Mouse (Mus musculus) adrenal gland, adult 18-20 months (tissue): ENCODE data around the gene Ms4a4b. TPM values are rescaled to one million over a fixed set of nuclear protein-coding genes. Genes with fewer than 3 reads are reported as not detected.
"Not testable (repeated sequence)": the region's sequence is repeated elsewhere in the genome, so short reads cannot be mapped to it uniquely, and the experiment has no call there.

Source experiments
- DNase-seq, 2 experiments: peaks; one replicate each; pipeline ENCODE4 v3.0.0; 2021 to 2022; ENCODE audit warnings: low spot score in 2 of 2
- long read RNA-seq, 2 experiments: library from polyadenylated mRNA; stranded (forward); transcript quantifications; one replicate each; pipeline ENCODE4 v2.0.0; 2021
- total RNA-seq, 2 experiments: library from RNA; stranded (reverse); gene quantifications; 1 replicate in 1 of 2; 2 replicates in 1 of 2; pipeline ENCODE4 v1.2.3; 2021

The Ms4a4b gene
- 1 to 10 TPM in 1 of 2 experiments, under 1 TPM in 1; 0.70 to 2.0 TPM for total RNA-seq
- long read RNA-seq, experiment 1, result 0 reads
- long read RNA-seq, experiment 2, full-length matches to known transcripts, result 1 of 2 reads
- long read RNA-seq, experiment 2, partial matches to known transcripts, result 0 of 2 reads
- long read RNA-seq, experiment 2, other reads (novel, unspliced or antisense), result 1 of 2 reads

DNA sequence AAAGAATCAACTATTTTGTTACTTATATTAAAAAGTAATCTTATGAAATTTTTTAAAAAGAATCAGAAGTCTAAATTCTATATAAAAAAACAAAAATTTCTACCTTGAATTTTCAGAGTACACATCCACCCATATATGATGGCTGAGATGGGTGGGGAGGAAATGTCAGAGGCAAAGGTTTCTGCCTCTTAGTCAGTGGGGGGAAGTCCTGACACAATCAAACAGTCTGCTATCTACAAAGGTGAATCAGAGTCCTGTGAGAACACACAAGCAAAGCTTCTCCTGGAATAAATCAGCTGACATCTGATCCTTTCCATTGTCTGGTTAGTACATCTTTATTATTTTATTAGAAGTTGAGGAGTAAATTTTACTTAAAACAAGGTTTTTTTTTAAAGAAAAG is at the start of gene Ms4a4b:
TSS of gene Ms4a4b (plus strand) at position 216 of the 400 bp plus-strand sequence.
- DNase-seq, result no peak

DNA sequence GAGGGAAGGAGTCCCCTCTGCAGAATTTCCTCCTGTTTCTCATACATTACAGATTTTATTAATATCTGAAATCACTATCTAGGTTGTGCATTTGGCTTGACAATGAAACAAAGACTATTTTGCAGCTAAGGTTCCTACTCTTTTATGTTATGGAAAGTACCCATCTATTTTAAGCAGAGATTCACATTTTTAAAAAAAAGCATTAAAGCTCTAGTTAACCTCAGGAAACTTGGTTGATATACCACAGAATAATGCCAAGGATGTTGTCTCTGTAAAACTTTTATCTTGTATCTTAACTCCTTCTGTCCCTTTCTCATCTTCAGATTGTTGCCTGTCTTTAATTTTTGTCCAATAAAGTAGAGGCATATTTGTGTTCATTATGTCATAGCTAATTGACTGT is 47.6 kb upstream of the Ms4a4b start:
- DNase-seq, result no peak

DNA sequence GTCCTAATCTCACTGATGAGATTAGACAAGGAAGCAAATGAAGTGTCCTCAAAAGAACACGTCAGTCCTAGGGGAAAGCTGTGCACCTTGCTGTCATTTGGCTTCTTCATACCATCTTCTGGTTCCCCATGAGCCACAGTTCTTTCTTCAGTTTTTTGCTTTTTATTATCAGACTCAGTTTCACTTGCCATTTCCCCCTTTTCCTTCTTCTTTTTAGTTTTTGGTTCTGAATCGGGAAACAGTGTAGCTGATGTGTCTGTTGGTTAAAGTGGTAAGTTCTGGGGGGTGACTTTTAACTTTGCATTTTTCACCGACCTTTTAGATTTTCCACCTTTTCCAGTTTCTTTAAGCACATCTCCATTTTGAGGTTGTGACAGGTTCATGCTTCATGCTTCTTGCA is 38.8 kb upstream of the Ms4a4b start, which contains the start of gene Ms4a4c:
TSS of gene Ms4a4c (plus strand) at position 244 of the 400 bp plus-strand sequence.
- DNase-seq, result no peak

DNA sequence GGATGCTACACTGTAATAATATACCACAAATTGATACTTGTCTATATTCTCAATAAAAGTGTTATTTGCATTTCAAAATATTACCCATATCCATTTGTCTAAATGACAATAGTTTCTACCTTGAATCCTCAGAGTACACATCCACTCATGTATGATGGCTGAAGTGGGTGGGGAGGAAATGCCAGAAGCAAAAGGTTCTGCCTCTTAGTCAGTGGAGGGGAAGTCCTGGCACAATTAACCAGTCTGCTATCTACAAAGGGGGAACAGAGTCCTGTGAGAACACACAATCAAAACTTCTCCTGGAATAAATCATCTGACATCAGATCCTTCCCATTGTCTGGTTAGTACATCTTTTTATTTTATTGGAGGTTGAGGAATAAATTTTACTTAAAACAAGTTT is 35.9 kb upstream of the Ms4a4b start:
- DNase-seq, result no peak

DNA sequence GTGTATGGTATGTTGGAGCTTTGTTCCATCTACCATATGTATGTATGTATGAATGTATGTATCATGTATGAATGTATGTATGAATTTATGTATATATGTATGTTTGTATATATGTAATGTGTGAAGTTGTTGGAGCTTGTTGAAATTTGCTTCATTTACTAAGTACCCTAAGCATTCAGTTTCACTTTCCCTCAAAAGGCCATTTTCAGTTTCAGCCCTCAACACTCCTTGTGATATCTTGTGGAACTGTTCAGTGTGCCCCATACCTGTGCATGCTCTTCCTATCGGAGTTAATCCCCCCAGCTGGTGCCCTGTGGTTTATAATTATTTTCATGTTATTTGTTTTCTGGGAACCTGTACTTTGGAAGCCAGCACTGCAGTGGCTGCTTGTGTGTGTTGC is 34.8 kb upstream of the Ms4a4b start:
- no peak for DNase-seq

DNA sequence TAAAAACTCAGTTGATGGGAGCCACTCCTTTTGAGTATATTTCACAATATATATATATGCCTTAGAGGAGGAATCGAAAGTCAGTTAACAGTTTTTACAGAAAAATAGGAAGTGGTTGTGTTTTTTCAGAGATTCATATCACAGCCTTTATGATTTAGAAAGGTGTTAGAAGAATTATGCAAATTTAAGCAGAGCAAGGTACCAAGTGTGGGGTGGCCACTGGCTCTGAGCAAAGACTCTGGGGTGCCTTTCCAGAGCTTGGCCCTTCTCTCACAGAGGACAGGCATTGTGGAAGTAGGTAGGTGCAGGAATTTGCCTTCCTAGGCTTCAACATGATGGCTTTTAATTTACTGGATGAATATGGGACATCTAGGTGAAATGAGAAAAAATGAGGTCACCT is 31.7 kb upstream of the Ms4a4b start:
- DNase-seq, result no peak

DNA sequence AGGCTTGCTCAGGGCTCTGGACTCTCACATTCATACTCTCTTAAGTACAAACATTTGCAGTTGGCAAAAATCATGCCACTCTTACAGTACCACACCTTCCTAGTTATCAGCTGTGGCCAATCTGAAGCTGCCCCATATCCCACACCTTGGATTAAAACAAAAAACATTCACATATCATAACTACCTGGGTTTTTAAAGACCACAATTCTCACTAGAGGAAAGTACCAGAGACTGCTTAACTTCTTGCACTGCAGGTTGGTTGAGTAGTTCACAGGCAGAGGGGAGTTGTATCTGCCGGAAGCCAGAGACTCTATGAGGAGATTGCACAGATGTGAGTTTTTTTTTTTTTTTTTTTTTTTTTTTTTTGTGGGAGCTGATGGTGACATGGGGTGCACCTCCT is 29.3 kb upstream of the Ms4a4b start:
- no peak for DNase-seq

DNA sequence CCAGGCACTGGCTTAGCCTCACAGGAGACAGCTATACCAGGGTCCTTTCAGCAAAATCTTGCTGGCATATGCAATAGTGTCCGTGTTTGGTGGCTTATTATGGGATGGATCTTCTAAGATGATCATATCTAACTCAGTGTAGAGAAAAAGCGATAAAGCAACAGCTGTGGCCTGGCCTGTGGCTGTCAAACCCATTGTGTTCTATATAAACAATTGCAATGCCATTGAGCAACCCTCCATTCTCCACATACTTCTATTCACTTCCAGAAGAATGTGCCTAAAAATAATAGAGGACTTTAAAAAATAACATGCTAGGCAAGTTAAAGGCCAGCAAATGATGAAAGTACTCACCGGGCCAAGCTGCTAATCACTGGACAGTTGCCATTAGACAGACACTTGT is 27.8 kb upstream of the Ms4a4b start:
- no peak for DNase-seq

DNA sequence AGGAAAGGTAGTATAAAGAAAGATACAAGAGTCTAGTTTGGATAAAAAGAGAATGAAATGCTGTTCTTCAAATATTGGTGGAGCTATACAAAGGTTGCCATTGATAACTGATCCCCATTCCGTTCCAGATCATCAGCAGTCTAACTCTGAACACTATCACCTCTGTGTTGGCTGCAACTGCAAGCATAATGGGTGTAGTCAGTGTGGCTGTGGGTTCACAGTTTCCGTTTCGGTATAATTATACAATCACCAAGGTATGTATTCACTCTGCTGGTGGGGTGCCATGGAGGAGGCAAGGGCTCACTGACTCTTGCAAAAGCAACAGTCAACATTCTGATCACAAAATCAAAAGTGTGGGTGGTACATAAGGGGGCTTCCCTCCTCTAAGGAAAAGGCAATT is 24.5 kb upstream of the Ms4a4b start:
- DNase-seq, result not testable (repeated sequence)

DNA sequence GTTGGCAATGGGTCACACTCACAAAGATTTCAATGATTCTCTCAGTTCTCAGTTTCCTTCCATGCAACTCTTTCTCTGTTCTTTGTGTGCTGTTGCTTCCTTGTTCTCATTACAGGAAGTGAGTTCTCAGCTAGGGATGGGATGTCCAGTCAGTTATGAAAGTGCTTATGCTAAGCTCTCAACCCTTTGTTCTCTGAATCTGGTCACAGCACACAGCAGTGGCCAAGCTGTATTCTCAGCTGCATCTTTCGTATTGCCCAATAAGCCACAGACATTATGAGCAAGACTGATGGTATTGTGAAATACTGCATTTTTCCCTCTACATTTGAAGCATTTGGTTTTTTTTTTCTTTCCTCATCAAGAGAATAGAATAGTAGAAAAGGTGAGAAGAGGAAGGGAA is 12.1 kb upstream of the Ms4a4b start:
- DNase-seq, result not testable (repeated sequence)

DNA sequence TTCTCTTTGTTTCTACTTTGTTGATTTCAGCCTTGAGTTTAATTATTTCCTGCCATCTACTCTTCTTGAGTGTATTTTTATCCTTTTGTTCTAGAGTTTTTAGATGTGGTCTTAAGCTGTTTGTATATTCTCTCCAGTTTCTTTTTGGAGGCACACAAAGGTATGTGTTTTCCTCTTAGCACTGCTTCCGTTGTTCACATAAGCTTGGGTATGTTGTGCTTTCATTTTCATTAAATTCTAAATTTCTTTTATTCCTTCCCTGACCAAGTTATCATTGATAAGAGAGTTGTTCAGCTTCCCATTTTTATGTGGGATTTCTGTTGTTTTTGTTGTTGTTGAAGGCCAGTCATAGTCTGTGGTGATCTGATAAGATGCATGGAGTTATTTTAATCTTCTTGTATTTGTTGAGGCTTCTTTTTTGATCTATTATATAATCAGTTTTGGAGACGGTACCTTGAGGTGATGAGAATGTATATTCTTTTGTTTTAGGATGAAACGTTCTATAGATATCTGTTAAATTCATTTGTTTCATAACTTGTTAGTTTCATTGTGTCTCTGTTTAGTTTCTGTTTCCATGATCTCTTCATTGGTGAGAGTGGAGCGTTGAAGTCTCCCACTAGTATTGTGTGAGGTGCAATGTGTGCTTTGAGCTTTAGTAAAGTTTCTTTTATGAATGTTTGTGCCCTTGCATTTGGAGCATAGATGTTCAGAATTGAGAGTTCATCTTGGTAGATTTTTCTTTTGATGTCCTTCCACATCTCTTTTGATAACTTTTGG is 8.1 kb upstream of the Ms4a4b start:
- DNase-seq, result no peak

DNA sequence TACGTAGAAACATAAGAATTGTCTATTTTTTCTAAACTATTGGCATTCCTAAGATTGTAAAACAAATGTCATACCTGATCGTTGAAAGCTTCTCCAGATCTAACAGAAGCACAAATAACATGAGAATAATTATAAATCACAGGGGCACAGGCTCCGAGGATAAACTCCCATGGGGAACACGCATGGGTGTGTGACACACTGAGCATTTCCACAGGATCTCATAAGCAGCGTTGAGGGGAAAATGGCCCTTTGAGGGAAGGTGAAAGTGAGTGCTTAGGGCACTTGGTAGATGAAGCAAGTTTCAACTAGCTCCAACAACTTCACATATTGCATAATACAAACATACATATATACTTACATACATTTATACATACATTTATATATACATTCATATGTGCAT is 611 bp downstream of the Ms4a4b start:
- no peak for DNase-seq

DNA sequence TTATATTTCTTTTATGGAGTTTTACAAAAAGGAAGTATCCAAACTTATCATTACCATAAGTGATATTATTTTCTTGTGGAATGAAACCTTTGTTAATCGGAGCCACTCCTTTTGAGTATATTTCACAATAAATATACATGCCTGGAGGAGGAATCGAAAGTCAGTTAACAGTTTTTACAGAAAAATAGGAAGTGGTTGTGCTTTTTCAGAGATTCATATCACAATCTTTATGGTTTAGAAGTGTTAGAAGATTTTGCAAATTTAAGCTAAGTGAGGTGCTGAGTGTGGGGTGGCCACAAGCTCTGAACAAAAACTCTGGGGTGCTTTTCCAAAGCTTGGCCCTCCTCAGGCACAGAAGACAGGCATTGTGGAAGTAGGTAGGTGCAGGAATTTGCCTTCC is 3.9 kb downstream of the Ms4a4b start:
- DNase-seq, result no peak

DNA sequence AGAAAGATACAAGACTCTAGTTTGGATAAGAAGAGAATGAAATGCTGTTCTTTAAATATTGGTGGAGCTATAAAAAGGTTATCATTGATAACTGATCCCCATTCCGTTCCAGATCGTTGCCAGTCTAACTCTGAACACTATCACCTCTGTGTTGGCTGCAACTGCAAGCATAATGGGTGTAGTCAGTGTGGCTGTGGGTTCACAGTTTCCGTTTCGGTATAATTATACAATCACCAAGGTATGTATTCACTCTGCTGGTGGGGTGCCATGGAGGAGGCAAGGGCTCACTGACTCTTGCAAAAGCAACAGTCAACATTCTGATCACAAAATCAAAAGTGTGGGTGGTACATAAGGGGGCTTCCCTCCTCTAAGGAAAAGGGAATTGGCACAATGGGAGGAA is 15.7 kb downstream of the Ms4a4b start:
- not testable (repeated sequence) for DNase-seq

DNA sequence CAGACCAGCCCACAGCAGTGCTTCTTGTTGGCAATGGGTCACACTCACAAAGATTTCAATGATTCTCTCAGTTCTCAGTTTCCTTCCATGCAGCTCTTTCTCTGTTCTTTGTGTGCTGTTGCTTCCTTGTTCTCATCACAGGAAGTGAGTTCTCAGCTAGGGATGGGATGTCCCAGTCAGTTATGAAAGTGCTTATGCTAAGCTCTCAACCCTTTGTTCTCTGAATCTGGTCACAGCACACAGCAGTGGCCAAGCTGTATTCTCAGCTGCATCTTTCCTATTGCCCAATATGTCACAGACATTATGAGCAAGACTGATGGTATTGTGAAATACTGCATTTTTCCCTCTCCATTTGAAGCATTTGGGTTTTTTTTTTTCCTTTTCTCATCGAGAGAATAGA is 21.4 kb downstream of the Ms4a4b start:
- DNase-seq, result not testable (repeated sequence)

DNA sequence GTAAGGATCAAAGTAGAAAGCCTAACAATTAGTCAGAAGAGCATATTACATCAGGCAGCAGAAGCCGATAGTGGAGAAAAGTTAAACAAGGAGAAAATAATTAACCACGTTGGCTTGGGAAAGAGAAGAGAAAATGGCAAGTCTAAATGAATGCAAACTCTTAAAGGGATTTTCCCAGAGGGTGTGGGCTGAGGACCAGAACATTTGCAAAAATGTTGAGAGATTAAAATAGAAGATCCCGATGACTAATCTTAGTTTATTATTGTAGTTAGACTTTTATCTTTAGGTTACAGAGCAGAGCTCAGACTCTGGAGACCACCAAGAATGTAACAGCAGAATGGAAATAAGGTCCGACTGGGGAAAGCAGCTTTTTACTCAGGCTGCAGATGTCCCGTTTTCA is 23.1 kb downstream of the Ms4a4b start:
- DNase-seq, result no peak

DNA sequence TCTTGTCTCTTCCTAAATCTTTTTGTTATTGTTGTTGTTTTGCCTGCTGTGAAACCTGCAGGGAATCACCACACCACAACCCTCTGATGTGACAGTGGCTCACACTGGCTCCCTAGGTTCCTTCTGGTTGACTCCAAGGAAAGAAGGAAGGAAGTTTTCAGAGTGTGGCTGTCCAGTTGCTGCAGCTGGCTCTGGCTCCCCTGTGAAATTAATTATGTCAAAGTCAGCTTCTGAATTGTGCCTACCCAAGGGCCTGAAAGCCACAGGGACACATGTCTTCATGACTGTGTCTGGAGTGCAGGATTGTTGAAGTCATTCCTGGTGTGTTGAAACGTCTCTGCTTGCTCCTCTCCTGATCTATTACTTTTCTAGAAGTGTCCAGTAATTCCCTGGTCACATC is 25.0 kb downstream of the Ms4a4b start:
- DNase-seq, result not testable (repeated sequence)

DNA sequence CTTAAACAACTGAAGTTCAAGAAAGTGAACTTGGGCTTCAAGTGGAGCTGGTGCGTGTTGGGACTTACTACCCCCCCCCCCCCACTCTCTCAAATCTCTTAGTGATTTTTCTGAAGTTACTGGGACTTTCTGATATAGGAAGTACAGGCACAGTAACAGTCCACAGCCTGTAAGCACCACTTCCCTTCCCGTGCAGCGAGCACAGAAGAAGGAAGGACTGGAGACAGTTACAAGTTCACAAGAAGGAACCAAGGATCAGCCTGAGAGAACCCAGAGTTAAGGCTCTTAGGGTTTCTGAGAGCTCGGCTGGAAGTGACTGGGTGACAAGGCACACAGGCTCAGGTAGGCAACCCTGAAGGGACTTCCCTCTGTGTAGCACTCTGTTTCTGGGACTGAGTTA is 25.9 kb downstream of the Ms4a4b start, which contains the start of gene Ms4a6c:
TSS of gene Ms4a6c (plus strand) at position 152 of the 400 bp plus-strand sequence.
- DNase-seq, result not testable (repeated sequence)

DNA sequence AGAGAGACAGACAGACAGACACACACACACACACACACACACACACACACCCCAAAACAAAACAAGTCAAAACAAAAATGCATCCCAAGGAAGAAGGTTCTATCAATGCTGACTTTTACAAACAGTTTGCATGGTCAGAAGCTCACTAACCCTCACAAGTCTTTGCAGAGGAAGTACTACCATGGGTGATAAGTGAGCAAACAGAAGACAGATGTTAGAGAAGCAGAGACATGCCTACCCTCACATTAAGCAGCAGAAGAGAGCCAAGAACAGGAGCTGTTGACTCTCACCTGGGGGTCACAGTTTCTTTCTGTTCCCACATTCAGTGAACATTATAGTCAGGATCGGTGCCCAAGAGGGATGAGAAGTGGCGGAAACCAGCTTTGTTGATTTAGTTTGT is 36.4 kb downstream of the Ms4a4b start:
- no peak for DNase-seq

DNA sequence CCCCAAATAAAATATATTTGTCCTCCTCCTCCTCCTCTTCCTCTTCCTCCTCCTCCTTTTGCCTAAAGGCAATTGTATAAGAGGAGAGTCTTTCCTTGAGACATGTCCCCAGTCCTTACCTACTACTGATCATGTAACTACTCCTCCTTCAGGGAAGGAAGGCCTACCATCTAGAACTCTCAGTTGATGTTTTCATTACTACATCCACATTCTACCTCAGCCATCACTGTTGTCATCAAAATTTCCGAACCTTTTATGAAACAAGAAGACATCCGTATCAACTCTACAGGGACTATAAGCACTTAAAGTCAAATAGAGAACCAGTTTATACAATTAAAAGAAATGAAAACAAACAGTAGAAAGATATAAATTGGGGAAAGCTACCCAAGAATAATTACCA is 39.3 kb downstream of the Ms4a4b start:
- DNase-seq, result no peak

DNA sequence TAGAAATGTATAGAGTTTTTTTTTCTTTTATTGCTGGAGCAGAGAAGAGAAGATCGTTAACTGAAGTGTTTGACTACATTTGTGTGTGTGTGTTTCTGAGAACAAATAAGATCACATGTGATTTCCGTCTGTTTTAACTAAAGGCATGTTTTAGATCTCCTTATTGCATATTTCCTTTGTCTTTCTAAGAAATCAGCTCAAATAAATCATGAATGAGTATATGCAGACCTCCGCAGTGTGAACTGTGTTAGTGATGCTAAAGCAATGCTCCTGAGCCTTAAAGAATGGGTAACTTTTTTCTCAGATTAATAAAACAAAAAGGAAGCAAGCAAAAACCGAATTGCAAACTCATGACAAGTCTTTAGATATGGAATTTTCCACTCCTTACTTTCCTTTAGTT is 40.6 kb downstream of the Ms4a4b start:
- no peak for DNase-seq

DNA sequence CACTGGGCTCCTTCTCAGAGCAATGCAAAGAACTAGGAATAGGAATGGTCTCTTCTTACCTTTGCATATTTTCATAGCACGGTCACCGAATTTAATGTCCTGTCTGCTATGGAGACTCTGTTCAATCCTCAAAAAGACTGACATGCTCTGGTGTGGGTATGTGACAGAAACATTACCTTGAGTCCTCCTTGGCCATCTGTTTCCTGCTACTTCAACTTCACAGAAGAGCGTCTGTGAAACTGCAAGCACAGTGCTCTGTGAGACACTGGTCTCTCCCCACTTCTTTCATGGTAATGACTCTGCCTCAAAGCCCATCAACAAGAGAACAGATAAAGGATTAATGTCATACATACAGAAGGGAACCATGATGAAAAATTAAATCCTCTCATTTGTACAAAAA is 41.0 kb downstream of the Ms4a4b start:
- no peak for DNase-seq

DNA sequence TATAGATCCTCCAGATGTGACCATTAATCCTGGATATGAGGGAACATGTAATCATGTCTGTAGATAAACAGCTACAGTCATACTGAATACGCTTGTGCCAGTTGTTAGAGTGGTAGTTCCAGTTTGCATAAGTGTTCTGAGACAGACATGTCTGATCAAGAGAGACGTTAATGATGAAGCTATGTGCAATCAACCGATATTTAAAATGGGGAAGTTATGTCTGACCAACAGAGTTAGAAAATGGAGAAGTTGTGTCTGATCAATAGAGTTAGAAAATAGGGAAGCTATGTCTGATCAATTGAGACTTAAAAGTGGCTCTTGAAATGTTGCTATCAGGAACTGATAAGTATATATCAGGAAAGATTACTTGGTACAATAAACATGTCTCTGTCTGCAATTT is 41.9 kb downstream of the Ms4a4b start:
- DNase-seq, result no peak
